Mouse (Mus musculus): ENCODE data around the gene Tomm70a. TPM values are rescaled to one million over a fixed set of nuclear protein-coding genes. Genes with fewer than 3 reads are reported as not detected.

Gene Tomm70a
- total RNA-seq, 2 experiments from 2014 or later, result 40.4 to 43.9 TPM

DNA sequence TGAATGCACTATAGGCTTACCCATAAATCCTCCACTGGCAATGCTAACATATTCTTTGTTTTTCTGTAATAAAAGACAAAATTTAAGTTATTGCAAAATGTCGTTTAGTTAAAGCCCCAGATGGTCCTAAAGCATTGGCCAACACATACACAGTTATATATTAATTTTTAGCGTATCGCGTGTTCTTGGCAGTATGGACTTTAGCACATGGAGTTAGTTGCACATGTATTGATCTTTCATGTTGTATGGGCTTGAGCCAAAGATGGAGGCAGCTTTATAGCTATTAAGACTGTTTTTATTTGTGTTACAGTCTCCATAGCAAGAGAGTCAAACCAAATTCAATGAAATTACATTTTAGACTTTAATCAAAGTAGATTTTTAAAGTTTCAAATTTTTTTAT, 65.1 kb downstream of the Tomm70a start:
- no peak for DNase-seq (ENCODE audit: low spot score in 2 of 2)

DNA sequence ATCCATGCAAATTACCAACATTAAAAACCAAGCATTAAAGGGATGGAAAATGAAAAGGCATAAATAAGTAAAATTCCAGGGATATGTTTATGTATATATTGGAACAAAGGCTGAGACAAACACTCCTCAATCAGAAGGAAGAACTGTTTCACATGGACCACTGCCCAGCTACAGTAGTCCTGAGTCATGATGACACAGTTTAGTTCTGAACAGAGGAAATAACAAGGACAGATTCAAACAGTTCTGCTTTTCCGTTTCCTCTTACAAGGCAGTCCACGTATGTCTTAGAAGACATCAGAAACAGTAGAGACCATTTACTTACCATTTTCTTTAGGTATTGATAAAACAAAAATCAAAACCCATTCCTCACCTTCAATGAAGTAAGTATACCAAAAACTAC, 68.0 kb downstream of the Tomm70a start:
- no peak for DNase-seq (ENCODE audit: low spot score in 2 of 2)

DNA sequence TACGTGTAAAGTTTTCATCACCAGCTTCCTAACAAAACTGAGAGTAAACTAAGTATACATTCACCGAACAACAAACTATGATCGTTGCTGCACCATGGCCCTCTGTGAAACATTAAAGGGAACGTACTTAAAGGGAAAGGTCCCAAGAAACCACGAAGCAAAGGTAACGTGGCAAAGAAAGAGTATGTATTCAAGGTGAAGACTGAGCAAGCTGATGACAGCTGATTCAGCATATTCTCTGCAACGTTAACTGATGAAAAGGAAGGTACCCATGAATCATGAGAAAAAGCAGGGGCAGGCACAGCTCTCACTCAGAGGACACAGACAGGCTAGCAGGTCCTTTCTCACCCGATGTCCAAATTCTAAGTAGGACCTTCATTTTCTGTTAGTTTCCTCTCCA, 68.9 kb downstream of the Tomm70a start:
- no peak for DNase-seq (ENCODE audit: low spot score in 2 of 2)

DNA sequence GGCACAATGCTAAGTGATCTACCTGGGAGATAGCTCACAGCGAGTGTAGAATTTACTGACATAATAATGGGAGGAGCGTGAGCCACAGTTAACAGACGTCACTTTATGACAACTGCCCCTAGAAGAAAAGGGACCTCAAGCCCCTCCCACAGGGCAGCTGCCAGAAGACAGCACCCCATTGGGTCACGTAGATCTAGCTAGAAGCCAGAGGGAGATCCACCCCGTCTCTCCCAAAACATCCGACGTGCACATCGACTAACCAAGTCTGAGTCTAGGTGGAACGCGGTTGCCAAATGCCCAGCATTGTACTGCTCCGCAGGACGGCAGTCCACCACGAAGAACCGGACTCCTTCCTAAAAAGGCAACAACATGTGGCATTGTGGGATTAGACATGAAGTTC, 69.7 kb downstream of the Tomm70a start:
- no peak for DNase-seq (ENCODE audit: low spot score in 2 of 2)

DNA sequence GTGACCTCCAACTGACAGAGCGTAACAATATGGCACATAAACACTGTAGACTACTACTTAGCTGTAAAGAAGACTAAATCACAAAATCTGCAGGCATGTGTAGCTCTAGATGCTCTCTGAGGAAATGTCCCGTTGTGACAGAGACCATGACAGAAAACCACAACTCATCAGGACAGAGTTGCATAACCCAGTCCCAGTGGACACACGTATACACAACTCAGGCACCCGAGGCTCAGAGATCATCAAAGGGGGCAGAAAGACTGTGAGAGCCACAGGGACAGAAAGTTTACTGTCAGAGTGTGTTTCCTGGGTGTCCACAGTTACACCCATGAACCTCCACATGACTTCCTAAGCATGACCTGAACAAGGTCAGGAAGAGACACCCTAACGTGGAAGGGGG, 75.1 kb downstream of the Tomm70a start:
- DNase-seq (ENCODE audit: low spot score in 2 of 2), result no peak

DNA sequence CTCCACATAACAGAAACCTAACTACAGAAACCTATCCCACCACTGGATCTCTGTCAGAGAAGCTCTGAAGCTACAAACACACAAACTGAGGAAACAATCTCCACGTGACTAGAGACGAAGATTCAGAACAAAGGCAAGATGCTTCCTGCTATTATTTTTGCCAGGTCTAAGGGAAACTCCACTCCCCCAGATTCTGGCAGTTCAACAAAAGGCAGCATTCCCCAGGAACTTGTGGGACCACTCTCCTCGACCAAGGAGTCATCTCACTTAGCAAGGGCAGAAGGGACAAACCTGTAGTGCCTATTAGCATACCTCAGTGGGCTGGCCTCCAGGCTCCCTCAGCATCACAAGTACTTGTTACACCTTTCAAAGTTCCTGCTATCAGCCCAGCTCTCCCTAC, 75.8 kb downstream of the Tomm70a start:
- DNase-seq (ENCODE audit: low spot score in 2 of 2), result no peak

Other genes starting within 250 kb of the Tomm70a start
- gene Tmem45a, start 235.5 kb upstream of the Tomm70a start, total RNA-seq (2021), result 10 to 100 TPM; 19.7 to 20.8 TPM
- not detected for gene Lnp1, start 193.6 kb upstream of the Tomm70a start, total RNA-seq (2021)
- not detected for gene Tmem45a2, start 50.3 kb upstream of the Tomm70a start, total RNA-seq (2021)
- 10 to 100 TPM; 39.6 to 40.8 TPM for gene Nit2, start 45.6 kb downstream of the Tomm70a start, total RNA-seq (2021)
- gene Tbc1d23, start 109.8 kb downstream of the Tomm70a start, total RNA-seq (2021), result 10 to 100 TPM; 38.6 to 44.3 TPM
- gene Tmem30c, start 171.2 kb downstream of the Tomm70a start, total RNA-seq (2021), result not detected
- gene Filip1l, start 231.4 kb downstream of the Tomm70a start, total RNA-seq (2021), result 10 to 100 TPM; 55.5 to 76.5 TPM